39 mouse cellular contexts compared by ENCODE assay signal in genomic region chrX:31764001-31764400, GRCm38 (mm10). TPM values are rescaled to one million over a fixed set of nuclear protein-coding genes. Genes with fewer than 3 reads are reported as not detected.
"Had no signal": no experiment of that assay in that cellular context is flagged by ENCODE, and none has a peak within 500 bp of the region (broad histone marks: within the 10 kb centered on the region; RNA-seq: fewer than 3 reads in every experiment).

No protein-coding gene starts in this region.

- DNase-seq: cerebellum, adult 8-10 months; cerebellum, adult 9-10 months; cerebellum, adult 9-11 months; cerebellum, postnatal 10 days; cerebellum, postnatal 14 days; cerebellum, postnatal 25 days; cerebellum, postnatal 36 days; embryo, embryonic 11 days; forebrain, postnatal 0 days; gastrocnemius, adult 2 months; gastrocnemius, postnatal 10 days; gastrocnemius, postnatal 14 days; gastrocnemius, postnatal 25 days; gastrocnemius, postnatal 36 days; heart, adult 11 months; heart, adult 18-20 months; heart, adult 2 months had no signal

- H3K4me1 ChIP-seq: embryonic facial prominence, embryonic 10.5 days; embryonic facial prominence, embryonic 12.5 days; embryonic facial prominence, embryonic 13.5 days; embryonic facial prominence, embryonic 15.5 days; forebrain, embryonic 10.5 days; forebrain, embryonic 12.5 days; forebrain, embryonic 13.5 days; forebrain, embryonic 15.5 days had no signal

- H3K4me3 ChIP-seq: embryonic facial prominence, embryonic 10.5 days; embryonic facial prominence, embryonic 12.5 days; embryonic facial prominence, embryonic 13.5 days; embryonic facial prominence, embryonic 15.5 days; erythroblast, embryonic 14.5 days; forebrain, embryonic 10.5 days; forebrain, embryonic 12.5 days; forebrain, embryonic 13.5 days; forebrain, embryonic 15.5 days; gastrocnemius, adult 2 months; heart, adult 2 months had no signal

- H3K27ac ChIP-seq: embryonic facial prominence, embryonic 10.5 days; embryonic facial prominence, embryonic 12.5 days; embryonic facial prominence, embryonic 13.5 days; embryonic facial prominence, embryonic 15.5 days; forebrain, embryonic 10.5 days; forebrain, embryonic 12.5 days; forebrain, embryonic 13.5 days; forebrain, embryonic 15.5 days; gastrocnemius, adult 2 months; heart, adult 2 months had no signal

- ATAC-seq: forebrain, embryonic 13.5 days; forebrain, embryonic 14.5 days; forebrain, embryonic 15.5 days; forebrain, embryonic 16.5 days; forebrain, postnatal 0 days had no signal

- H3K4me2 ChIP-seq: embryonic facial prominence, embryonic 12.5 days; embryonic facial prominence, embryonic 13.5 days; embryonic facial prominence, embryonic 15.5 days; forebrain, embryonic 12.5 days; forebrain, embryonic 13.5 days; forebrain, embryonic 15.5 days had no signal

- H3K27me3 ChIP-seq: embryonic facial prominence, embryonic 12.5 days; embryonic facial prominence, embryonic 13.5 days; embryonic facial prominence, embryonic 15.5 days; forebrain, embryonic 12.5 days; forebrain, embryonic 13.5 days; forebrain, embryonic 15.5 days had no signal

- H3K36me3 ChIP-seq: embryonic facial prominence, embryonic 10.5 days; embryonic facial prominence, embryonic 12.5 days; embryonic facial prominence, embryonic 13.5 days; embryonic facial prominence, embryonic 15.5 days; forebrain, embryonic 10.5 days; forebrain, embryonic 12.5 days; forebrain, embryonic 15.5 days had no signal

- H3K9ac ChIP-seq: embryonic facial prominence, embryonic 12.5 days; embryonic facial prominence, embryonic 13.5 days; embryonic facial prominence, embryonic 15.5 days; forebrain, embryonic 12.5 days; forebrain, embryonic 13.5 days; forebrain, embryonic 15.5 days; forebrain, postnatal 0 days had no signal

RNA-seq across cellular contexts. Expression of gene Btbd35f25, which starts 47.0 kb away (rescaled TPM):
- total RNA-seq: common myeloid progenitor, adult 5-6 weeks; forebrain, postnatal 0 days; gastrocnemius, adult 18-20 months; gastrocnemius, adult 2 months; gastrocnemius, adult 8-10 months; gastrocnemius, postnatal 10 days; gastrocnemius, postnatal 14 days; gastrocnemius, postnatal 25 days; gastrocnemius, postnatal 36 days; gastrocnemius, postnatal 4 days; granulocyte monocyte progenitor cell, adult 5-6 weeks; heart, adult 18-20 months; heart, adult 2 months had no signal
- polyA plus RNA-seq: cortical plate, adult 2 months; embryonic facial prominence, embryonic 10.5 days; embryonic facial prominence, embryonic 11.5 days; embryonic facial prominence, embryonic 12.5 days; embryonic facial prominence, embryonic 13.5 days; embryonic facial prominence, embryonic 14.5 days; embryonic facial prominence, embryonic 15.5 days; erythroblast, embryonic 14.5 days; forebrain, embryonic 10.5 days; forebrain, embryonic 11.5 days; forebrain, embryonic 12.5 days; forebrain, embryonic 13.5 days; forebrain, embryonic 14.5 days; forebrain, embryonic 15.5 days; forebrain, embryonic 16.5 days; forebrain, postnatal 0 days; frontal cortex, adult 2 months; gonadal fat pad, adult 2 months; heart, adult 2 months had no signal
